Mouse (Mus musculus) urinary bladder, postnatal 25 days (tissue): Measurements from ENCODE around the gene Osgin1.

Experiments used
- DNase-seq: peaks from one replicate; pipeline ENCODE4 v3.0.0; 2022; ENCODE audit warnings: low spot score

Gene Osgin1

GRCm38 (mm10) chr8:119433582-119434174, at the start of gene Osgin1:
TSS of gene Osgin1 (plus strand) at chr8:119434124.
- DNase-seq, result no peak

DNA sequence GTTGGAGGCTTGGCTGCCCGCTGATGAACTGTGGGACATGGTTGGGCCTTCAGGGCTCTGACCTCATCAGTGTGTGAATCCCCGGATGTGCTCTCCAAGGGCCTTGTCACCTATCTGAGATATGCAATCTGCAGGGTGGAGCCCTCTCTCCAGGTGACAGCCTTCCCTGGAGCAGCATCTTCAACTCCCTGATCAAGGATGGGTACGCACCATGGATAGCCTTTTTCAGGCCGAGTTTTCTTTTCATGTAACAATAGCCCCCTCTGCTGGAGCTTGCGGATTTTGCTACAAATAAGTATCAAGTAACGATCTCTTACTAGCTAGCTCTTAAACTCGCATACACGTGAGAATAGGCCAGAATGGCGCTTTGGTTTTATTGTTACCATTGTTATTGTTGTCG, 49.4 kb upstream of the Osgin1 start:
- peak; percentile 59 for DNase-seq

- DNase-seq, result no peak
Observed at GRCm38 (mm10) chr8:119385854-119386253, 48.1 kb upstream of the Osgin1 start.

DNA sequence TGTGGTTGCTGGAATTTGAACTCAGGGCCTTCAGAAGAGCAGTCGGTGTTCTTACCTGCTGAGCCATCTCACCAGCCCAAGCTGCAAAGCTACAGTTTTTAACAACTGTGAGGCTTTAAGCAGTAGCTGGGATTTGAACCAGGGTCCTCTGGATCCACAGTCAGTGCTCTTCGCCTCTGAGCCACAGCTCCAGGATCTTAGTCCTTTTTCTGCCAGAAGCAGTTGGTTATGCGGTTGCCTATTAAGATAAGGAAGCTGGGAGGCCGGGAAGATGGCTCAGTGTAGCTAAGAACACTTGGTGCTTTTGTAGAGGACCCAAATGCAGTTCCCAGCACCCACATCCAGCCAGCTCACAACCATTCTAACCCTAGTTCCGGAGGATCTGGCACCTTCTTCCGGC, 46.9 kb upstream of the Osgin1 start:
- no peak for DNase-seq

DNA sequence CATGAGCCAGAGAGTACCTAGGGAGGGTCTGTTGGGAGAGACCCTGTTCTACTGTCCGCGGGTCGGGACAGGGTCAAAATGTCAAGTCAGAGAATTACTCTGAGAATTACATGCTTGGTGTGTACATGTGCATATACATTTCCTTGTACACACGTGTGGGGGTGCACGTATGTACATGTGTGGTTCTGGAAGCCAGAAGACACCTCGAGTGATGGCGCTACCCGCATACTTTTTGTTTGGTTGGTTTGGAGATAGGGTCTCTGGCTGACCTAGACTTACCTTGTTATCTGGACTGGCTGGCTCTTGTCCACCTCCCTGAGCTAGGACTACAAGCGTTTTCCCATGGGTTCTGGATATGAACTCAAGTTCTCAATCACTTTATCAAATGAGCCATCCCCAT, 39.8 kb upstream of the Osgin1 start:
- no peak for DNase-seq

DNA sequence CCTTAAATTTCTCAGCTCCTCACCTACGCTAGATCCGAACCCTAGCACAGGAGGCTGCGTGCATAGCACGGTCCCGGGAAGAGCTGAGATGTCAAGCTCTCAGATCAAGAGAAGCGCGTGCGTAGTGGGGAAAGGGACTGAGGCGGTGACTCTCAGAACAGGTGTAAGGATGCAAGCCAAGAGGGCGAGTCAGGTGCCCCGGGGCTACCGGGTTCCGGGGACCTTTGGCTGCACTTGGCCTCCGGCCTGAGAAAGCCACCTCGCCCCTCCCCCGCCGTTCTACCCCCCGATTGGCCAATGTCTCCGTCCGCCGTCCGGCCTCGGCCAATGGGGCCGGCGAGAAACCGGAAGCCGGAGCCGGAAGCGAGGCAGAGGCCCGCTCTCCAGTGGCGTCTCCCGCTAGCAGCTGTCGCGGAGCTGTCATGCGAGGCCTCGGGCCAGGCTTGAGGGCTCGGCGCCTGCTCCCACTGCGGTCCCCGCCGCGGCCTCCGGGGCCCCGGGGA, 39.3 kb upstream of the Osgin1 start, which contains the start of gene Mlycd:
Mlycd (plus strand) TSS at position 355 of the 503 bp plus-strand sequence.
- DNase-seq, result peak; percentile 89

DNA sequence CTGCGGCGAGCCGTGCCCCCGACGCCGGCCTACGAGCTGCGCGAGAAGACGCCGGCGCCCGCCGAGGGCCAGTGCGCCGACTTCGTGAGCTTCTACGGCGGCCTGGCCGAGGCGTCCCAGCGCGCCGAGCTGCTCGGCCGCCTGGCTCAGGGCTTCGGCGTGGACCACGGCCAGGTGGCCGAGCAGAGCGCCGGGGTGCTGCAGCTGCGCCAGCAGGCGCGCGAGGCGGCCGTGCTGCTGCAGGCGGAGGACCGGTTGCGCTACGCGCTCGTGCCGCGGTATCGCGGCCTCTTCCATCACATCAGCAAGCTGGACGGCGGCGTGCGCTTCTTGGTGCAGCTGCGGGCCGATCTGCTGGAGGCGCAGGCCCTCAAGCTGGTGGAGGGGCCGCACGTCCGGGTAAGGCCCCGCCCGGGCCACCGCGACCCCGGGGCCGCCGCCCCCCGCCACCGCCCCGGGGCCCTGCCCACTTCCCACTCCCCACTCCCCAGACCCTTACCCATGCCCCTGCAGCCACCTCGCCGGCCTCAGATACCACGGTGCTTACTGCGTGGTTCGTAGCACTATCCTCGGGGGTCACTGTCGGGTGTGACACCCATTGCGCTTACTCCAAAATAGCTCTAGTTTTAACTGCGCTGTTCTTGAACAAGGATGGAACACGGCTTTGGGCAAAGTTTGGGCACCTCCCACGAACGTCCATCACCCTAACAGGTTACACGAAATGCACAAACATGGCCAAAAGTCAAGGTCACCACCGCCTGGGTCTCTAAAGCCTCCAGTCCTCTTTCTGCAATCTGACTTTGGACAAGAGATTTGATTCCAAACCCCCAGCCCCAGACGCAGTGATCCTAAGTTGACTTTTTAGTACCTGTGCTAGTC, 38.6 kb upstream of the Osgin1 start:
- no peak for DNase-seq

- no peak for DNase-seq
Observed at GRCm38 (mm10) chr8:119398558-119398957, 35.4 kb upstream of the Osgin1 start.

- no peak for DNase-seq
Observed at GRCm38 (mm10) chr8:119399255-119399654, 34.7 kb upstream of the Osgin1 start.

DNA sequence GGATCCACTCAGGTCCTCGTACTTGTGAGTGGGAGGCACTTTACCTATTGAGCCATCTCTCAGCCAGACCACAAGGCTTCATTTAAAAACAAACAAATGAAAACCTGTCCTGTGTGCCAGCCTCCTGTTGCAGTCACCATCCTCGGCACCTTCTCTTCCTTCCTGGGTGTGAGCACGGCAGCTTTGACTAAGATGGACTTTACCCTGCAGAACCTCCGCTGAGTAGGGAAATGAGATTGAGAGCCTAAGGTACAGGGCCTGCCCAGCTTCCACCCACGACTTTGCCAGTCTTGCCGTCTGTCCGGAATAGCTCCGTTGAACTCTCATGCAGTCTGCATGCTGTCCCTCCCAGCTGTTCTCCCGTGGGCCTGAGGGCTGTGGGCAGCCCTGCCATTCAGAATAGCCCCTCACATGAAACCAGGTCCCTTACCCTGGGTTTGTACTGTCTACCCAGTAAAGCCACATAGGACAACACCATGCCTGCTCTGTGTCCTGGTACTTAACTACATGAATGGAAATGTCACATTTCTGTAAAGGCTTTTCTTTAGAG, 33.7 kb upstream of the Osgin1 start:
- no peak for DNase-seq

DNA sequence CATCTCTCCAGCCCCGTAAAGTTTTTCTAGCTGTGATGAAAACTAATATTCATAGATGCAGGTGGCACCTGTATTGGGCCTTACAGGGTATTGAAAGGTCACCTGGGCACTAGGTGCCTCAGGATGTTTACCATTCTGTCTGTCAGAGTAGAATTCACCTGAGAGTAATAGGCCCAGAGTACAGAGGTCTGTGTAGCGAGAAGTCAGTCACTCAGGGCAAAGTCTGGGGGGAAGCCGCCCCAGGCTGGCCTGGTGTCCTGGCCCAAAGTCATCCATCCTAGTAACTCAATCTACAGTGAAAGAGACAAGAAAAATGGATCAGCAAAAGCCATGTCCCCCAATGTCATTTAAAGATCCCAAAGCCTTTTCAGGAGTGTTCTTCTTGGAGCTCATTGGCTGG, 33.0 kb upstream of the Osgin1 start:
- no peak for DNase-seq

- no peak for DNase-seq
Observed at GRCm38 (mm10) chr8:119403912-119404311, 30.0 kb upstream of the Osgin1 start.

DNA sequence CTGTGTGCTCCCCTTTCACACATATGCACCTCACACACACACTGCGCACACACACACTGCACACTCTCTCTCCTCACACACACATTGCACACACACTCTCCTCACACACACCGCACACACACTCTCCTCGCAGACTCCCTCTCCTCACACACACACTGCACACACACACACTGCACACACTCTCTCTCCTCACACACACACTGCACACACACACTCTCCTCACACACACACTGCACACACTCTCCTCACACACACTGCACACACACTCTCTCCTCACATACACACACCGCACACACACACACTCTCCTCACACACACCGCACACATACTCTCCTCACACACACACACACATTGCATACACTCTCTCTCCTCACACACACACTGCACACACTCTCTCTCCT, 29.3 kb upstream of the Osgin1 start:
- no peak for DNase-seq

DNA sequence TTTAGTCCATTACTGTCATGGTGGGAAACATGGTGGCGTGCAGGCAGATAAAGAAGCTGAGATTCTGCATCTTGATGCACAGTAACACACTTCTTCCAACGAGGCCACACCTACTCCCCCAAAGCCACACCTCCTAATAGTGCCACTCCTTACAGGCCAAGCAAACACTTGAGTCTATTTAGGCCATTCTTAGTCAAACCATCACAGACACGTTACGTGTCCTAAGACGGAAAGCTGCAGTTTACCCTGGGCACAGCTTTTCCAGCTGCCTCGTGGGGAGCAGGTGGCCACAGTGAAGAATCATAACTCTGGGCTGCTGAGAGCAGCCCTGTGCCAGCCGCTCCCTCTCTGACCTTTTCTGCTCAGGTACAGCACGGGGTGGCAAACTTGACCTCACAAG, 25.6 kb upstream of the Osgin1 start:
- DNase-seq, result no peak

- DNase-seq, result no peak
Observed at GRCm38 (mm10) chr8:119412037-119412734, 21.7 kb upstream of the Osgin1 start.

DNA sequence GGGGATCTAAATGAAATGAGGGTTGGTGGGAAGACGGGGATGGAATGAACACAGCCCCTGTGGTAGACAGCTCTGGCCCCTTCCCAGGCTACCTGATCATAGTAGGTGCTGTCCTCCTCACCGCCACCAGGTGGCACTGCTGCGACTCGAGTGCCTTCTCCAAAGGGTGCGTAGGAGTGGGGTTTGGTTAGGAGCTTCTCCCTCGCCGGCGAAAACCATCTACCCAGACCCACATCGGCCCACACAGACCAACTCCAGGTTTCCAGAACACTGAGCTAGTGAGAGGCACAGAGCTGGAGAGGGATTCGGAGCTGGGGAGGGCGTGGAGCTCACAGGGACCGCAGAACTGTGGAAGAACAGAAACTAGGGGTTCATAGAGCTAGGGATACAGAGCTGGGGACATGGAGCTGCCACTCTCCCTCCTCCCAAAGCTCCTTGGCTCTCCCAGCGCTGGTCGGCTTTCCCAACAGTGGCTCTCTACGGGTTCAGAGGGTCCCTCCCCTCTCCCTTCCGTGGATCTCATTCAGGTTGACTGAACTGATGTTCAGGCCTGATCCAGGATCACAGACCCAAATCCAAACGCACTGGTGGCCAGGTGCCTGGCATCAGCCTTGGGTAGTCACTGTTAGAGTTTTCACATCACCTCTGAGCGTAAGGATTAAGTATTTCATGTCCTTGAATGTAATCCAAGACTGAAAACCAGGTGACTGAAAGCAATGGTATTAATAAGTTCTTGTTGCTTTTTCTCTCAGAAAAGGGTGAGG, 21.0 kb upstream of the Osgin1 start:
- DNase-seq, result peak; percentile 74

- no peak for DNase-seq
Observed at GRCm38 (mm10) chr8:119413605-119414004, 20.3 kb upstream of the Osgin1 start.

GRCm38 (mm10) chr8:119420318-119420717, 13.6 kb upstream of the Osgin1 start:
- no peak for DNase-seq

DNA sequence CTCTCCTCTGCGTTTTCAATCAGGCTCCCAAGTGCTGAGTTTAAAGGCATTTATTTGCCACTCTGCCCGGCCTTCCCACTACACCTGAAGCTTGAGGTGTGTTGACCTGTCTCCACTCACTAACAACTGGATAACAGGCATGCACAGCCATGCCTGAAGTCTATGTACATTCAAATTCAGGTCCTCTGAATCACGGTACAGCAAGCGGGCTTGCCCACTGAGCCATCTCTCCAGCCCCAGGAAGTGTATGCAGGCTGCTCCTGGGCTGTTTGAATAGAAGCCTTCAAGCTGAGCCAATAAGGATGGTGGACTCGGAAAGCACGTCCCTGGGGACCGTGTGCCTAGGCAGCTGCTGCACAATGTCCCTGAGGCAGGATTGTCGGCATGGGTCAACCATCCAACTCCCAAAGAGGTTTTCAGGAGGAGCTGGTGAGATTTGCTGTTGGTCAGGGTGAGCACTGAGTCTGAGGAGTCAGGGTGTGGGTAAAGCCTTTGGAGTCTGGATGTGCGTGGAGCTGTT, 12.3 kb upstream of the Osgin1 start:
- no peak for DNase-seq

GRCm38 (mm10) chr8:119422123-119422711, 11.7 kb upstream of the Osgin1 start:
- no peak for DNase-seq

GRCm38 (mm10) chr8:119423631-119424141, 10.2 kb upstream of the Osgin1 start:
- no peak for DNase-seq
